Mouse (Mus musculus) cerebral cortex, adult 2 months (tissue): Measurements from ENCODE around the gene Cabp2.

ENCODE experiments used
- WGBS: fragments of 180-500 bp; shearing (Covaris S2); methylation state at CpG from one replicate; pipeline ENCODE4 v1.1.7; 2018; 5-methylcytosine and 5-hydroxymethylcytosine counted together

Gene Cabp2

GRCm38 (mm10) chr19:4082219-4082965 lies 1.0 kb downstream of the Cabp2 start:
- 85% methylated on average over 11 of the region's 11 CpGs for WGBS

GRCm38 (mm10) chr19:4083316-4083715 lies 1.9 kb downstream of the Cabp2 start:
- 79% methylated on average over 7 of the region's 7 CpGs for WGBS

- 50% methylated on average over 8 of the region's 8 CpGs for WGBS
These were observed 2.4 kb downstream of the Cabp2 start for GRCm38 (mm10) chr19:4083826-4084225.

GRCm38 (mm10) chr19:4084984-4085383 lies 3.6 kb downstream of the Cabp2 start:
- WGBS: 100% methylated on average over 1 of the region's 1 CpGs

- WGBS: 93% methylated on average over 15 of the region's 15 CpGs
These were observed 4.8 kb downstream of the Cabp2 start for GRCm38 (mm10) chr19:4086156-4086555.

GRCm38 (mm10) chr19:4087090-4087489 lies 5.7 kb downstream of the Cabp2 start:
- WGBS: 94% methylated on average over 5 of the region's 5 CpGs

- WGBS: 59% methylated on average over 5 of the region's 5 CpGs
These were observed 6.8 kb downstream of the Cabp2 start for GRCm38 (mm10) chr19:4088146-4088545.

GRCm38 (mm10) chr19:4089128-4089527 lies 7.8 kb downstream of the Cabp2 start:
- 41% methylated on average over 6 of the region's 6 CpGs for WGBS

GRCm38 (mm10) chr19:4090446-4090845 lies 9.1 kb downstream of the Cabp2 start:
- 86% methylated on average over 3 of the region's 3 CpGs for WGBS

GRCm38 (mm10) chr19:4091383-4091782 lies 10.0 kb downstream of the Cabp2 start:
- 63% methylated on average over 2 of the region's 2 CpGs for WGBS

GRCm38 (mm10) chr19:4092750-4093149 lies 11.4 kb downstream of the Cabp2 start:
- WGBS: 88% methylated on average over 3 of the region's 3 CpGs

GRCm38 (mm10) chr19:4093772-4094171 lies 12.4 kb downstream of the Cabp2 start:
- WGBS: 58% methylated on average over 7 of the region's 7 CpGs

- 69% methylated on average over 3 of the region's 3 CpGs for WGBS
These were observed 13.0 kb downstream of the Cabp2 start for GRCm38 (mm10) chr19:4094348-4094747.

GRCm38 (mm10) chr19:4094774-4095303 lies 13.5 kb downstream of the Cabp2 start:
- WGBS: 77% methylated on average over 5 of the region's 5 CpGs

- WGBS: 70% methylated on average over 3 of the region's 3 CpGs
These were observed 14.4 kb downstream of the Cabp2 start for GRCm38 (mm10) chr19:4095802-4096201.

- under 1% methylated on average over 65 of the region's 65 CpGs for WGBS
These were observed 15.5 kb downstream of the Cabp2 start, which contains the start of gene Cdk2ap2 for GRCm38 (mm10) chr19:4096642-4097440. Gene Cdk2ap2 (plus strand): TSS chr19:4097182.

- WGBS: 1% methylated on average over 21 of the region's 21 CpGs
These were observed 16.1 kb downstream of the Cabp2 start for GRCm38 (mm10) chr19:4097441-4097825.

GRCm38 (mm10) chr19:4098426-4098825 lies 17.0 kb downstream of the Cabp2 start:
- 84% methylated on average over 13 of the region's 13 CpGs for WGBS

- WGBS: 18% methylated on average over 9 of the region's 9 CpGs
These were observed 17.7 kb downstream of the Cabp2 start for GRCm38 (mm10) chr19:4099056-4099455.

GRCm38 (mm10) chr19:4099837-4100717 lies 18.7 kb downstream of the Cabp2 start, which contains the start of gene Pitpnm1:
Gene Pitpnm1 (plus strand): TSS chr19:4099998.
- 2% methylated on average over 53 of the region's 53 CpGs for WGBS

GRCm38 (mm10) chr19:4100718-4101261 lies 19.4 kb downstream of the Cabp2 start:
- WGBS: 1% methylated on average over 52 of the region's 52 CpGs
